Mouse (Mus musculus): ENCODE data around the gene Gm10715. TPM values are rescaled to one million over a fixed set of nuclear protein-coding genes. Genes with fewer than 3 reads are reported as not detected.

The Gm10715 gene
- polyA plus RNA-seq (2014; fragmentation: Illumina TruSeq; extraction: RNeasy Lipid Tissue Mini Kit (QIAGEN cat#74804); ENCODE audit: low read depth, low replicate concordance), result not detected

GRCm38 (mm10) chr9:3036577-3036976 lies at the start of gene Gm10715:
Gene Gm10715, plus strand, starts transcription at chr9:3036877.

GRCm38 (mm10) chr9:3000445-3000972 lies 36.2 kb upstream of the Gm10715 start, which contains the start of gene Gm10722:
Gene Gm10722, plus strand, starts transcription at chr9:3000922.

GRCm38 (mm10) chr9:3002794-3003396 lies 33.8 kb upstream of the Gm10715 start, which contains the start of gene Gm11168:
Gene Gm11168, plus strand, starts transcription at chr9:3003346.

GRCm38 (mm10) chr9:3012733-3013279 lies 23.9 kb upstream of the Gm10715 start, which contains the start of gene Gm10721:
Gene Gm10721, plus strand, starts transcription at chr9:3013140.

GRCm38 (mm10) chr9:3015354-3015753 lies 21.3 kb upstream of the Gm10715 start, which contains the start of gene Gm10720:
Gene Gm10720, plus strand, starts transcription at chr9:3015654.

GRCm38 (mm10) chr9:3017108-3017507 lies 19.6 kb upstream of the Gm10715 start, which contains the start of gene Gm10719:
Gene Gm10719, plus strand, starts transcription at chr9:3017408.

GRCm38 (mm10) chr9:3023312-3023984 lies 13.2 kb upstream of the Gm10715 start, which contains the start of gene Gm10718:
Gene Gm10718, plus strand, starts transcription at chr9:3023547.

GRCm38 (mm10) chr9:3024912-3025467 lies 11.7 kb upstream of the Gm10715 start, which contains the start of gene Gm10717:
Gene Gm10717, plus strand, starts transcription at chr9:3025417.

GRCm38 (mm10) chr9:3034299-3034698 lies 2.4 kb upstream of the Gm10715 start, which contains the start of gene Gm17535:
Gene Gm17535, plus strand, starts transcription at chr9:3034599.

Other genes with a start within 250 kb of the Gm10715 start
- gene Gm10722, start 36.0 kb upstream of the Gm10715 start, polyA plus RNA-seq (2014; fragmentation: Illumina TruSeq; extraction: RNeasy Lipid Tissue Mini Kit (QIAGEN cat#74804); ENCODE audit: low read depth, low replicate concordance), result not detected
- gene Gm11168, start 33.5 kb upstream of the Gm10715 start, polyA plus RNA-seq (2014; fragmentation: Illumina TruSeq; extraction: RNeasy Lipid Tissue Mini Kit (QIAGEN cat#74804); ENCODE audit: low read depth, low replicate concordance), result not detected
- gene Gm10721, start 23.7 kb upstream of the Gm10715 start, polyA plus RNA-seq (2014; fragmentation: Illumina TruSeq; extraction: RNeasy Lipid Tissue Mini Kit (QIAGEN cat#74804); ENCODE audit: low read depth, low replicate concordance), result not detected
- not detected for gene Gm10720, start 21.2 kb upstream of the Gm10715 start, polyA plus RNA-seq (2014; fragmentation: Illumina TruSeq; extraction: RNeasy Lipid Tissue Mini Kit (QIAGEN cat#74804); ENCODE audit: low read depth, low replicate concordance)
- gene Gm10719, start 19.5 kb upstream of the Gm10715 start, polyA plus RNA-seq (2014; fragmentation: Illumina TruSeq; extraction: RNeasy Lipid Tissue Mini Kit (QIAGEN cat#74804); ENCODE audit: low read depth, low replicate concordance), result not detected
- not detected for gene Gm10718, start 13.3 kb upstream of the Gm10715 start, polyA plus RNA-seq (2014; fragmentation: Illumina TruSeq; extraction: RNeasy Lipid Tissue Mini Kit (QIAGEN cat#74804); ENCODE audit: low read depth, low replicate concordance)
- gene Gm10717, start 11.5 kb upstream of the Gm10715 start, polyA plus RNA-seq (2014; fragmentation: Illumina TruSeq; extraction: RNeasy Lipid Tissue Mini Kit (QIAGEN cat#74804); ENCODE audit: low read depth, low replicate concordance), result not detected
- gene Gm17535, start 2.3 kb upstream of the Gm10715 start, polyA plus RNA-seq (2014; fragmentation: Illumina TruSeq; extraction: RNeasy Lipid Tissue Mini Kit (QIAGEN cat#74804); ENCODE audit: low read depth, low replicate concordance), result not detected

Data from kidney, adult 10 weeks (tissue).